Comparison of ENCODE assay signal across 26 mouse cellular contexts in the genomic region with DNA sequence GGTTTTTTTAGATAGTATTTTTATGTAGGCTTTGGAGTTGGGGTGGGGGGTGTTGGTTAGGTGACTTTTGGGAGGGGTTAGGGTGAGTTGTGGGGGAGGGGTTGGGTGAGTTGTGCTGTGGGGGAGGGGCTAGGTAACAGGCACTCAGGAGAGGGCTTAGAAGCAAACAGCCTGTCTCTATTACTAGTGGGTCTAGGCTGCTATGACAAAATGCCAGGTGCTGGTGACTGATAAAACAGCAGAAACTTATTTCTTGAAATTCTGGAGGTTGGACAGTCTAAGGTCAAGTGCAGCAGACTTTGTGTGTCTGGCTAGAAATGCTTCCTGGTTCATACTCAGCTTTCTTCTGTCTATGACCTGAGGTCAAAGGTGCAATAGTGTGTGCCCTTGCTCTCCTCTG. TPM values are rescaled to one million over a fixed set of nuclear protein-coding genes. Genes with fewer than 3 reads are reported as not detected.
A peak's percentile ranks its signal among the peaks of the same experiment; 100 is the strongest.
DNase-seq lines count a peak whose midpoint lies in the region; ATAC-seq and TF ChIP-seq lines count a peak whose summit lies in the region.
"Had no signal": no experiment of that assay in that cellular context is flagged by ENCODE, and none has a peak within 500 bp of the region (broad histone marks: within the 10 kb centered on the region; RNA-seq: fewer than 3 reads in every experiment).

No protein-coding gene starts in this region.

- no peaks in the 10 kb centered on the region for H3K9me3 ChIP-seq in liver, embryonic 11.5 days (ENCODE audit: control insufficient read depth, low read length)
- no peaks in the 10 kb centered on the region for H3K9me3 ChIP-seq in liver, embryonic 16.5 days (replicated peaks; ENCODE audit: control insufficient read depth, low read length)
- H3K9me3 ChIP-seq in stomach, postnatal 0 days (ENCODE audit: control insufficient read depth, low read length): no peaks in the 10 kb centered on the region
- H3K9me3 ChIP-seq: forebrain, embryonic 10.5 days; hindbrain, embryonic 13.5 days; megakaryocyte, embryonic 14.5 days; midbrain, embryonic 13.5 days; neural tube, embryonic 13.5 days had no signal

- TF ChIP-seq CTCF in stomach, postnatal 0 days (IDR thresholded peaks at IDR 0.05; ENCODE audit: low read depth): no peak

- TF ChIP-seq EP300 in stomach, postnatal 0 days (optimal IDR thresholded peaks at IDR 0.05): no peak

- peaks cover 4% of the 10 kb centered on the region for H3K36me3 ChIP-seq in liver, embryonic 11.5 days (ENCODE audit: control insufficient read depth, insufficient read depth, low read length)
- no peaks in the 10 kb centered on the region for H3K36me3 ChIP-seq in liver, embryonic 16.5 days (ENCODE audit: control insufficient read depth, insufficient read depth)
- no peaks in the 10 kb centered on the region for H3K36me3 ChIP-seq in stomach, postnatal 0 days (ENCODE audit: control insufficient read depth, insufficient read depth, low read length)

- no peak overlapping the region for H3K4me2 ChIP-seq in liver, embryonic 11.5 days
- H3K4me2 ChIP-seq in liver, embryonic 16.5 days (ENCODE audit: low read depth, low read length): no peak overlapping the region
- no peak overlapping the region for H3K4me2 ChIP-seq in stomach, postnatal 0 days (replicated peaks; ENCODE audit: low read depth)
- H3K4me2 ChIP-seq: hindbrain, embryonic 13.5 days; midbrain, embryonic 13.5 days; neural tube, embryonic 13.5 days had no signal

- no peaks in the 10 kb centered on the region for H3K27me3 ChIP-seq in liver, embryonic 11.5 days (replicated peaks; ENCODE audit: control insufficient read depth, insufficient read depth, low read length)
- no peaks in the 10 kb centered on the region for H3K27me3 ChIP-seq in liver, embryonic 16.5 days (ENCODE audit: control insufficient read depth, insufficient read depth, low read depth, low read length)
- H3K27me3 ChIP-seq in stomach, postnatal 0 days (ENCODE audit: control insufficient read depth, insufficient read depth, low read length): no peaks in the 10 kb centered on the region
- H3K27me3 ChIP-seq: hindbrain, embryonic 13.5 days; megakaryocyte, embryonic 14.5 days; midbrain, embryonic 13.5 days; neural tube, embryonic 13.5 days had no signal

- H3K27ac ChIP-seq in liver, embryonic 11.5 days (ENCODE audit: low read depth, low read length): peak overlapping the region; percentile 68
- peak overlapping the region; percentile 98 for H3K27ac ChIP-seq in liver, embryonic 16.5 days (ENCODE audit: low read length)
- H3K27ac ChIP-seq in stomach, postnatal 0 days (replicated peaks): no peak overlapping the region
- H3K27ac ChIP-seq: forebrain, embryonic 10.5 days; hindbrain, embryonic 13.5 days; midbrain, embryonic 13.5 days; neural tube, embryonic 13.5 days had no signal

- ATAC-seq in liver, embryonic 11.5 days (replicated peaks; ENCODE audit: low FRiP score): peak; percentile 35
- ATAC-seq in liver, embryonic 16.5 days (ENCODE audit: low read depth): peak; percentile 30
- no peak for ATAC-seq in stomach, postnatal 0 days (ENCODE audit: low FRiP score, low TSS enrichment)
- ATAC-seq: forebrain, postnatal 0 days; intestine, postnatal 0 days; lung, postnatal 0 days; midbrain, embryonic 13.5 days had no signal

- peak; percentile 16 for DNase-seq in ES-CJ7 (ENCODE audit: low read depth, low spot score)
- DNase-seq in c-Kit-negative CD71-positive TER-119-positive erythroid progenitor cells, embryonic 14.5 days (ENCODE audit: low read depth, low spot score): peak; percentile 47
- no peak for DNase-seq in liver, embryonic 11.5 days (ENCODE audit: low spot score)
- no peak for DNase-seq in gastrocnemius, adult 18-20 months (ENCODE audit: low spot score)
- no peak for DNase-seq in layer of hippocampus, adult 9-10 months (ENCODE audit: low spot score)
- DNase-seq in stomach, postnatal 0 days (ENCODE audit: low spot score): no peak
- DNase-seq: adrenal gland, postnatal 10 days; cerebellum, adult 11-12 months; cerebellum, postnatal 25 days; forebrain, postnatal 0 days; gastrocnemius, postnatal 14 days; heart, postnatal 36 days; kidney, adult 9 months; kidney, postnatal 10 days; layer of hippocampus, adult 9-11 months; lung, postnatal 4 days; thymus, postnatal 4 days had no signal

- H3K4me3 ChIP-seq in liver, embryonic 11.5 days (ENCODE audit: low read depth, low read length): no peak overlapping the region
- no peak overlapping the region for H3K4me3 ChIP-seq in liver, embryonic 16.5 days (ENCODE audit: low read depth, low read length)
- no peak overlapping the region for H3K4me3 ChIP-seq in stomach, postnatal 0 days (ENCODE audit: low read depth, low read length)
- H3K4me3 ChIP-seq: forebrain, embryonic 10.5 days; hindbrain, embryonic 13.5 days; megakaryocyte, embryonic 14.5 days; midbrain, embryonic 13.5 days; neural tube, embryonic 13.5 days had no signal

- H3K4me1 ChIP-seq in liver, embryonic 11.5 days (replicated peaks; ENCODE audit: control insufficient read depth, insufficient read depth, low read length): peaks cover 41% of the 10 kb centered on the region
- H3K4me1 ChIP-seq in liver, embryonic 16.5 days (ENCODE audit: control insufficient read depth, low read depth, low read length): peaks cover 62% of the 10 kb centered on the region
- no peaks in the 10 kb centered on the region for H3K4me1 ChIP-seq in stomach, postnatal 0 days (replicated peaks; ENCODE audit: control insufficient read depth, insufficient read depth)
- H3K4me1 ChIP-seq: forebrain, embryonic 10.5 days; midbrain, embryonic 13.5 days had no signal

- H3K9ac ChIP-seq in liver, embryonic 11.5 days (ENCODE audit: low read depth, low read length): no peak overlapping the region; the same call in 1 of the 2 replicates
- H3K9ac ChIP-seq in liver, embryonic 16.5 days (ENCODE audit: low read depth, low read length): peak overlapping the region; percentile 2; the same call in 1 of the 2 replicates
- no peak overlapping the region for H3K9ac ChIP-seq in stomach, postnatal 0 days (ENCODE audit: low read length)
- H3K9ac ChIP-seq: forebrain, postnatal 0 days; hindbrain, embryonic 13.5 days; midbrain, embryonic 13.5 days; neural tube, embryonic 13.5 days had no signal

RNA-seq across cellular contexts. Expression of gene Mboat2, which starts 56.1 kb away (rescaled TPM):
- 16.0 and 18.1 TPM in 2 replicates for polyA plus RNA-seq in liver, embryonic 11.5 days (2014; fragmentation: Nextera tagmentation; extraction: Ambion mirVana)
- polyA plus RNA-seq in liver, embryonic 16.5 days (2015; fragmentation: Nextera tagmentation; extraction: Ambion mirVana): 2.8 and 3.9 TPM in 2 replicates
- 1 to 10 TPM in 1 of 2 experiments, under 1 TPM in 1; 0.50 to 1.9 TPM for total RNA-seq in gastrocnemius, adult 18-20 months (2021)
- 91.8 and 96.2 TPM in 2 replicates for polyA plus RNA-seq in stomach, postnatal 0 days (2015; fragmentation: Nextera tagmentation; extraction: Ambion mirVana)
- polyA plus RNA-seq: liver, adult 2 months had no signal

Comparison
In these comparisons a context has a peak if more than half of its experiments do, and no peak if none do; other contexts are left out.
1. DNase-seq: peak in ES-CJ7 (single experiment) and c-Kit-negative CD71-positive TER-119-positive erythroid progenitor cells, embryonic 14.5 days (single experiment); none in liver, embryonic 11.5 days (single experiment), gastrocnemius, adult 18-20 months (single experiment), layer of hippocampus, adult 9-10 months (single experiment) and stomach, postnatal 0 days (single experiment).